Mouse (Mus musculus) 3T3-L1 (cell line): ENCODE data around the gene Slc9a1.

Experiments
- DNase-seq: peaks from one replicate; pipeline ENCODE4 v3.0.0-alpha.2; 2015; ENCODE audit warnings: low read depth, low spot score

Slc9a1 gene

GRCm38 (mm10) chr4:133403611-133404228, 34.2 kb downstream of the Slc9a1 start:
- no peak for DNase-seq

GRCm38 (mm10) chr4:133404256-133404655, 34.8 kb downstream of the Slc9a1 start:
- no peak for DNase-seq

GRCm38 (mm10) chr4:133406313-133407056, 37.0 kb downstream of the Slc9a1 start:
- peak; percentile 43 for DNase-seq

GRCm38 (mm10) chr4:133407114-133407787, 37.7 kb downstream of the Slc9a1 start:
- DNase-seq = peak; percentile 80

- peak; percentile 54 for DNase-seq
Measured at GRCm38 (mm10) chr4:133408006-133408405, 38.5 kb downstream of the Slc9a1 start.

- no peak for DNase-seq
Measured at GRCm38 (mm10) chr4:133410994-133411393, 41.5 kb downstream of the Slc9a1 start.

GRCm38 (mm10) chr4:133412096-133412495, 42.6 kb downstream of the Slc9a1 start:
- no peak for DNase-seq

- DNase-seq = no peak
Measured at GRCm38 (mm10) chr4:133412575-133413540, 43.4 kb downstream of the Slc9a1 start.

GRCm38 (mm10) chr4:133413617-133414016, 44.1 kb downstream of the Slc9a1 start:
- DNase-seq = no peak

GRCm38 (mm10) chr4:133414920-133415319, 45.4 kb downstream of the Slc9a1 start:
- DNase-seq = peak; percentile 42

- peak; percentile 51 for DNase-seq
Measured at GRCm38 (mm10) chr4:133419312-133420004, 50.0 kb downstream of the Slc9a1 start.

GRCm38 (mm10) chr4:133421989-133422388, 52.5 kb downstream of the Slc9a1 start:
- no peak for DNase-seq

GRCm38 (mm10) chr4:133422601-133423000, 53.1 kb downstream of the Slc9a1 start:
- DNase-seq = no peak

GRCm38 (mm10) chr4:133423108-133423507, 53.6 kb downstream of the Slc9a1 start:
- peak; percentile 52 for DNase-seq

- no peak for DNase-seq
Measured at GRCm38 (mm10) chr4:133423691-133424090, 54.2 kb downstream of the Slc9a1 start.

GRCm38 (mm10) chr4:133424100-133424499, 54.6 kb downstream of the Slc9a1 start:
- DNase-seq = peak; percentile 83

- DNase-seq = no peak
Measured at GRCm38 (mm10) chr4:133426141-133426540, 56.6 kb downstream of the Slc9a1 start.

- no peak for DNase-seq
Measured at GRCm38 (mm10) chr4:133431508-133431907, 62.0 kb downstream of the Slc9a1 start.

GRCm38 (mm10) chr4:133432560-133433171, 63.2 kb downstream of the Slc9a1 start:
- no peak for DNase-seq

- DNase-seq = no peak
Measured at GRCm38 (mm10) chr4:133435921-133436320, 66.4 kb downstream of the Slc9a1 start.
